Mouse (Mus musculus) small intestine, adult 2 months (tissue): ENCODE measurements around the gene Gm14322.
"Not testable (repeated sequence)": the region's sequence is repeated elsewhere in the genome, so short reads cannot be mapped to it uniquely, and the experiment has no call there.

Experiments
- CTCF ChIP-seq: fragments of 200-500 bp; IDR thresholded peaks from 2 replicates; pipeline ENCODE4 v1.5.1; 2012; ENCODE audit warnings: low read depth, mild to moderate bottlenecking, control low read depth, inconsistent platforms, low read length, moderate library complexity, mixed read lengths; ENCODE audit not compliant: insufficient replicate concordance, insufficient read length; ENCODE audit errors: extremely low read depth
- POLR2A ChIP-seq: fragments of 200-500 bp; IDR thresholded peaks from 2 replicates; pipeline ENCODE4 v1.6.1; 2012; ENCODE audit warnings: low read depth, mild to moderate bottlenecking, control low read depth, inconsistent platforms, low read length, moderate library complexity

- TF ChIP-seq POLR2A, CTCF: not testable (repeated sequence)
Observed at GRCm38 (mm10) chr2:177741487-177741886, 17.6 kb upstream of the Gm14322 start.
